In the genomic region with DNA sequence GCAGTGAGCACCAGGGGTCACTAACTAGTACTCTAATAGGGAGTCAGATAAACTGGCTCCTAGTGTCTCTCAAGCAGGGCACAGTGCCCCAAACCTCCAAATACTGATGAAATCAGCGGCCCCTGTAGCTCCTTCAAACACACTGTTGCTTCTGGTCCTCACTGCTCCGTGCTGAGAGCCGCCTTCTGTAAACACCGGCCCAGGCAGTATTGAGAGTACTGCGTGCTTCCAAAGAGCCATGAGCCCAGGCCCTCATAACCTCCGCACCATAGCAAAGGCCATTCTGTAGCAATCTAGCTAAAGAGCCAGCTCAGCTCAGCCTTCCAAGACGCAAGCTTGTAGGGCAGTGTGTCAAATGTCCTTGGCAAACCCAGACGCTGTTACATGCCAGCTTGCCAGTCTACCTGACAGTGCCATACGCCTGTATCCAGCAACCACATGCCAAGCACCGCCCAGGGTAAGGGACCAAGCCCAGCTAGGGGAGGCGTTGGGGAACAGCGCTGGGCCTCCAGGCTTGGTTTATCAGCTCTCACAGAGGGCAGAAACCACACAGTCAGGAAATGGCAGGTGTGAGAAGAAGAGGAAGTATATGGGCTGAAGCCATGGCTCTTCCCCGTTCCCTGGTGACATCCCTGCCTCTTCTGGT, we compare ENCODE assay signal across 9 mouse cellular contexts. TPM values are rescaled to one million over a fixed set of nuclear protein-coding genes. Genes with fewer than 3 reads are reported as not detected.
DNase-seq lines count a peak whose midpoint lies in the region; ATAC-seq and TF ChIP-seq lines count a peak whose summit lies in the region.
"Had no signal": no experiment of that assay in that cellular context is flagged by ENCODE, and none has a peak within 500 bp of the region (broad histone marks: within the 10 kb centered on the region; RNA-seq: fewer than 3 reads in every experiment).

No protein-coding gene starts in this region.

- 55% methylated on average over 13 of the region's 13 CpGs for WGBS in forebrain, postnatal 0 days

- H3K9me3 ChIP-seq in forebrain, postnatal 0 days (ENCODE audit: low read length) = no peaks in the 10 kb centered on the region
- H3K9me3 ChIP-seq: limb, embryonic 12.5 days had no signal

- H3K27ac ChIP-seq in forebrain, postnatal 0 days (ENCODE audit: low read depth, low read length) = no peak overlapping the region
- H3K27ac ChIP-seq: limb, embryonic 12.5 days had no signal

- H3K36me3 ChIP-seq in forebrain, postnatal 0 days (ENCODE audit: insufficient read depth) = no peaks in the 10 kb centered on the region
- H3K36me3 ChIP-seq: limb, embryonic 12.5 days had no signal

- H3K4me3 ChIP-seq in forebrain, postnatal 0 days (ENCODE audit: low read depth, low read length) = no peak overlapping the region
- H3K4me3 ChIP-seq: limb, embryonic 12.5 days had no signal

- no peaks in the 10 kb centered on the region for H3K27me3 ChIP-seq in forebrain, postnatal 0 days (ENCODE audit: insufficient read depth, low read length)
- H3K27me3 ChIP-seq: limb, embryonic 12.5 days had no signal

- no peaks in the 10 kb centered on the region for H3K4me1 ChIP-seq in forebrain, postnatal 0 days (ENCODE audit: insufficient read depth)

- peak; percentile 86 for DNase-seq in left cerebral cortex, postnatal 4 days
- no peak for DNase-seq in left cerebral cortex, adult 9 months (ENCODE audit: low spot score in 2 of 2)
- peak; percentile 74 to 76 for DNase-seq in adrenal gland, postnatal 36 days
- DNase-seq in forebrain, postnatal 0 days = peak; percentile 69
- peak; percentile 34 for DNase-seq in kidney, postnatal 14 days
- peak; percentile 62 to 74 for DNase-seq in spleen, postnatal 10 days (ENCODE audit: low spot score in 2 of 2)
- no peak for DNase-seq in urinary bladder, postnatal 10 days (ENCODE audit: low spot score)
- DNase-seq in layer of hippocampus, postnatal 25 days (ENCODE audit: extremely low spot score in 1 of 2, low spot score in 1 of 2) = no peak

- intact Hi-C loops in left cerebral cortex, postnatal 4 days (cut with DNase I) = no loop called here

- no peak overlapping the region for H3K4me2 ChIP-seq in forebrain, postnatal 0 days (ENCODE audit: low read depth)
- H3K4me2 ChIP-seq: limb, embryonic 12.5 days had no signal

- H3K9ac ChIP-seq in forebrain, postnatal 0 days = no peak overlapping the region
- H3K9ac ChIP-seq: limb, embryonic 12.5 days had no signal

- peak; percentile 61 for ATAC-seq in forebrain, postnatal 0 days

- no peak for TF ChIP-seq CTCF in forebrain, postnatal 0 days (IDR thresholded peaks at IDR 0.05; ENCODE audit: low read depth)

RNA-seq across cellular contexts. Expression of a gene that starts 24.6 kb away (rescaled TPM):
- 10 to 100 TPM; 48.2 to 50.9 TPM for total RNA-seq in left cerebral cortex, postnatal 4 days (2021)
- total RNA-seq in adrenal gland, postnatal 36 days (2021) = 10 to 100 TPM; 36.6 to 44.7 TPM
- total RNA-seq in forebrain, postnatal 0 days (2014; rRNA removed) = 39.2 and 46.4 TPM in 2 replicates
- polyA plus RNA-seq in forebrain, postnatal 0 days (2015; fragmentation: Nextera tagmentation; extraction: Ambion mirVana) = 105 and 116 TPM in 2 replicates
- 10 to 100 TPM; 29.1 to 30.9 TPM for total RNA-seq in layer of hippocampus, postnatal 25 days (2021)

RNA-seq across cellular contexts. Expression of a gene that starts 41.3 kb away (rescaled TPM):
- total RNA-seq in left cerebral cortex, postnatal 4 days (2021) = 1 to 10 TPM; 2.8 to 4.0 TPM
- 1 to 10 TPM; 2.3 TPM for total RNA-seq in adrenal gland, postnatal 36 days (2021)
- total RNA-seq in forebrain, postnatal 0 days (2014; rRNA removed) = 1.9 and 3.9 TPM in 2 replicates
- polyA plus RNA-seq in forebrain, postnatal 0 days (2015; fragmentation: Nextera tagmentation; extraction: Ambion mirVana) = 1.3 and 1.9 TPM in 2 replicates
- 1 to 10 TPM in 1 of 2 experiments, under 1 TPM in 1; 0.84 to 1.3 TPM for total RNA-seq in layer of hippocampus, postnatal 25 days (2021)

Comparison
In these comparisons a context has a peak if more than half of its experiments do, and no peak if none do; other contexts are left out.
1. DNase-seq: peak in left cerebral cortex, postnatal 4 days (single experiment), adrenal gland, postnatal 36 days (2 of 2), forebrain, postnatal 0 days (single experiment), kidney, postnatal 14 days (single experiment) and spleen, postnatal 10 days (2 of 2); none in left cerebral cortex, adult 9 months (0 of 2), urinary bladder, postnatal 10 days (single experiment) and layer of hippocampus, postnatal 25 days (0 of 2).